Mouse (Mus musculus) kidney, adult 2 months (tissue): ENCODE measurements around the gene Olfr54. TPM values are rescaled to one million over a fixed set of nuclear protein-coding genes. Genes with fewer than 3 reads are reported as not detected.
"Not testable (repeated sequence)": the region's sequence is repeated elsewhere in the genome, so short reads cannot be mapped to it uniquely, and the experiment has no call there.

Source experiments
- DNase-seq: peaks from one replicate; pipeline ENCODE4 v3.0.0; 2021
- H3K27ac ChIP-seq: fragments of 200-500 bp; 2 replicates; pipeline ENCODE4 v1.5.1; 2012; ENCODE audit warnings: low read depth, low read length, control low read depth, inconsistent platforms; ENCODE audit not compliant: insufficient read depth
- H3K27me3 ChIP-seq: fragments of 200-500 bp; replicated peaks from 2 replicates; pipeline ENCODE4 v1.6.1; 2012; ENCODE audit warnings: mild to moderate bottlenecking, moderate library complexity, low read length, inconsistent platforms; ENCODE audit not compliant: control insufficient read depth, insufficient read depth
- H3K36me3 ChIP-seq: fragments of 200-500 bp; 2 replicates; pipeline ENCODE4 v1.6.1; 2012; ENCODE audit warnings: mild to moderate bottlenecking, moderate library complexity, low read length, inconsistent platforms; ENCODE audit not compliant: control insufficient read depth, insufficient read depth
- H3K4me1 ChIP-seq: fragments of 200-500 bp; 2 replicates; pipeline ENCODE4 v1.6.1; 2011; ENCODE audit warnings: low read length; ENCODE audit not compliant: control insufficient read depth, insufficient read depth
- H3K4me3 ChIP-seq: fragments of 200-500 bp; 2 replicates; pipeline ENCODE4 v1.5.1; 2011; ENCODE audit warnings: mild to moderate bottlenecking, low read depth, low read length, control low read depth; ENCODE audit not compliant: insufficient read depth
- CTCF ChIP-seq: fragments of 200-500 bp; conservative IDR thresholded peaks from 2 replicates; pipeline ENCODE4 v1.5.1; 2011; ENCODE audit warnings: low read depth, mild to moderate bottlenecking, control low read depth, low read length, moderate library complexity, mixed read lengths; ENCODE audit not compliant: insufficient read depth, insufficient read length
- POLR2A ChIP-seq: fragments of 200-500 bp; IDR thresholded peaks from one replicate; pipeline ENCODE4 v1.6.1; 2011; ENCODE audit warnings: low read depth, low read length, control low read depth
- WGBS: fragments of 180-500 bp; shearing (Covaris S2); methylation state at CpG from one replicate; pipeline ENCODE4 v1.1.7; 2018; 5-methylcytosine and 5-hydroxymethylcytosine counted together
- polyA plus RNA-seq: library from polyadenylated mRNA; depleted of rRNA; stranded (reverse); fragments of >200 nt; gene quantifications from 2 replicates; pipeline ENCODE4 v1.2.3, GENCODE M21; 2012

Olfr54 gene
- polyA plus RNA-seq, 1 experiment, result not detected

DNA sequence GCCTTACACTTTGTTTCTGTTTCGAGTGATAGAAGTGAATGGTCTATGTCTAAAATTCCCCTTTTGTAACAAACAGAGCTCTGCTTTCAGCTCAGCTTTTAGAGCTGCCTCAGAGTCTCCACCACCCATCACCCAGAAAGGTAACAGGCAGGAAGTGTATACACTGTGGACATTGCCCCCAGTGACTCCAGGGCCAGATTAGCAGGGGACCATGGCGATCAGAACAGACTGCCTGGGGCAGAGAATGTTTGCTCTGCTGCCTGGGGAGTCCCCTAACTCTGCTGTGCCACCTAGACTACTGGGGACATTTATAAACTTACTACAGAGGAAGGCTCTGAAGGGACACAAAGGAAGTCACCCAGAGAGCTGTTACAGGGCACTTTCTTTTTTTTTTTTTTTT, 2.3 kb downstream of the Olfr54 start:
- 47% methylated on average over 2 of the region's 2 CpGs for WGBS

DNA sequence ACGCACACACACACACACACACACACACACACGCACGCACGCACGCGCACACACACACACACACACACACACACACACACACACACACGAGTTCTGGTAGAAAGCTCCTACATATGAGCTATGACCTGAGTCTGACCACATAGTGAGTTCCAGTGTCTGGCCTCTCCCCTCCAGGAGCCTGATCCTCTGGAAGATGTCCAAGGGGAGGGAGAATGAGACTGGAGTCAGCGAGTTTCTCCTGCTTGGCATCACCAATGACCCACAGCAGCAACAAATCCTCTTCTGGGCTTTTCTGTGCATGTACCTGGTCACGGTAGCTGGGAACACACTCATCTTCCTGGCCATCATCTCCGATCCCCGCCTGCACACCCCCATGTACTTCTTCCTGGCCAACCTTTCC, 12.8 kb downstream of the Olfr54 start:
- peak; percentile 55 for DNase-seq
- not testable (repeated sequence) for H3K27me3 ChIP-seq, H3K36me3 ChIP-seq, H3K4me1 ChIP-seq, H3K27ac ChIP-seq, H3K4me3 ChIP-seq
- 58% methylated on average over 11 of the region's 11 CpGs for WGBS

More for the DNA sequence above, 2.3 kb downstream of the Olfr54 start:
- no peak for DNase-seq
- Histone ChIP-seq H3K4me1 (no peaks in the 10 kb centered on the region), H3K36me3 (no peaks in the 10 kb centered on the region), H3K27ac (no peak overlapping the region), H3K4me3 (no peak overlapping the region), H3K27me3 (no peaks in the 10 kb centered on the region)
- TF ChIP-seq CTCF, result no peak
- no peak for TF ChIP-seq POLR2A

GRCm38 (mm10) chr11:51029381-51029780, 15.3 kb downstream of the Olfr54 start:
- H3K4me1 ChIP-seq, H3K36me3 ChIP-seq, H3K27me3 ChIP-seq, H3K27ac ChIP-seq, H3K4me3 ChIP-seq: not testable (repeated sequence)
- WGBS, result 16% methylated on average over 8 of the region's 8 CpGs
- peak; percentile 63 for DNase-seq

- H3K27me3 ChIP-seq, result no peaks in the 10 kb centered on the region
- TF ChIP-seq POLR2A (no peak), CTCF (no peak)
- no peaks in the 10 kb centered on the region for H3K4me1 ChIP-seq
- WGBS, result 54% methylated on average over 2 of the region's 2 CpGs
- no peak overlapping the region for H3K27ac ChIP-seq
- DNase-seq, result peak; percentile 42
- H3K4me3 ChIP-seq, result no peak overlapping the region
- H3K36me3 ChIP-seq, result no peaks in the 10 kb centered on the region
Measured at GRCm38 (mm10) chr11:51030225-51030624, 16.2 kb downstream of the Olfr54 start.

DNA sequence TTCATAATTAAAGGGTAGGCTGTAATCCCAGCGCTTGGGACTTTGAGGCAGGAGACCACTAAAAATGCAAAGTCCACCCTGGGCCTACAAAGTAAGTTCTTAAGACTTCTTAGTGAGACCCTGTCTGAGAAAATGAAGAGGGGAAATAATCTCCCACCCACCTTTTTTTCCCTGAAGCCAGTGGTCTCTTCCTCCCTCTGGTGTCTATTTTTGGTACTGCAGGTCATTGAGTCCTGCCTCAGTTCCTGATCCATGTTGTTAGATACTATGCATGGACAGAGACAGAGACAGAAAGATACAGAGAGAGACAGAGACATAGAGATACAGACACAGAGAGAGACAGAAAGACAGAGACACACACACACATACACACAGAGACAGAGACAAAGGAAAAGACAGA, 18.8 kb downstream of the Olfr54 start:
- TF ChIP-seq CTCF, result peak; percentile 45
- no peak for TF ChIP-seq POLR2A
- Histone ChIP-seq H3K36me3 (no peaks in the 10 kb centered on the region), H3K4me1 (no peaks in the 10 kb centered on the region), H3K4me3 (no peak overlapping the region), H3K27me3 (no peaks in the 10 kb centered on the region), H3K27ac (no peak overlapping the region)
- WGBS, result 28% methylated on average over 1 of the region's 1 CpGs
- DNase-seq, result peak; percentile 35

DNA sequence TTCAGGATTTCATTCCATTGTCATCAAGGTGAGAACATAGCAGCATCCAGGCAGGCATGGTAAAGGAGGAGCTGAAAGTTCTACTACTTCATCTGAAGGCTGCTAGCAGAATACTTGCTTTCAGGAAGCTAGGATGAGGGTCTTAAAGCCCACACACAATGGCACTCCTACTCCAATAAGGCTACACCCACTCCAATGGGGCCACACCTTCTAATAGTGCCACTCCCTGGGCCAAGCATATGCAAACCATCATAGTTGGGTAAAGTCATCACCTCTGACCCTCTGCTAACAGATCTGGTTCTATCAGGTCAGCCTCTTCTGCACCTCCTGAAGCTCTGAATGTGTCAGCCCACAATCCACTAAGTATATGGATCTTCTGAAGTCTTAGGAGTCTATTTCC, 20.1 kb downstream of the Olfr54 start:
- not testable (repeated sequence) for H3K36me3 ChIP-seq, H3K4me3 ChIP-seq, H3K4me1 ChIP-seq, DNase-seq, H3K27ac ChIP-seq, H3K27me3 ChIP-seq

DNA sequence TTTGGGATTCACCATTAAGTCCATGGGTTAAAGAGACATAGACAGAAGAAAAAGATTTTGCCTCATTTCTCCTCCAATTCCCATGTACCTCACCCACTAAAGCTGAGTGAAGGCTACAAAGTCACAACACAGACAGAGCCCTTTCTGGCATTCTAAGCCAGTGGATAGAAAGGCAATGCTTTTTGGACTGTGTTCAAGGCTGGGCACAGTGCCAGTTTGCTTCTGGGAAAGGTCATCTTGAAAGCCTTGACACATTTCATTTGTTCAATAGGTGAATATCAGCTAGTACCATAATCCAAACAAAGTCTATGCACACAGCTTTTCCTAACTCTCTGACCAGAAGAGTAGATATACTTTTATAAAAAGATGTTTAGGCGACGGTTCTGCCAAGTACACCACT, 21.9 kb downstream of the Olfr54 start:
- peak; percentile 47 for DNase-seq
- H3K4me1 ChIP-seq, result no peaks in the 10 kb centered on the region
- no peaks in the 10 kb centered on the region for H3K36me3 ChIP-seq
- TF ChIP-seq CTCF (no peak), POLR2A (no peak)
- 91% methylated on average over 2 of the region's 2 CpGs for WGBS
- no peak overlapping the region for H3K4me3 ChIP-seq
- no peak overlapping the region for H3K27ac ChIP-seq
- H3K27me3 ChIP-seq, result no peaks in the 10 kb centered on the region

- H3K36me3 ChIP-seq, H3K4me1 ChIP-seq, DNase-seq, H3K27ac ChIP-seq, H3K27me3 ChIP-seq, H3K4me3 ChIP-seq: not testable (repeated sequence)
- WGBS, result 70% methylated on average over 3 of the region's 3 CpGs
Measured at GRCm38 (mm10) chr11:51044776-51045175, 30.7 kb downstream of the Olfr54 start.

GRCm38 (mm10) chr11:51047809-51048208, 33.8 kb downstream of the Olfr54 start, which contains the start of gene Olfr1375:
Gene Olfr1375, plus strand, starts transcription at chr11:51048109.
- not testable (repeated sequence) for H3K27me3 ChIP-seq, H3K27ac ChIP-seq, H3K4me1 ChIP-seq, H3K4me3 ChIP-seq, H3K36me3 ChIP-seq
- 37% methylated on average over 3 of the region's 3 CpGs for WGBS
- DNase-seq, result peak; percentile 47
